Mouse (Mus musculus) forebrain, embryonic 12.5 days (tissue): ENCODE results near the gene Rspo3. TPM values are rescaled to one million over a fixed set of nuclear protein-coding genes. Genes with fewer than 3 reads are reported as not detected.

Source experiments
- ATAC-seq: fragments of 200-750 bp; cut with Nextera tagmentation; 2 replicates; pipeline ENCODE4 v1.8.0; 2017; ENCODE audit warnings: moderate TSS enrichment; ENCODE audit not compliant: low FRiP score
- H3K27ac ChIP-seq: fragments of 300-500 bp; sonication (generic); 2 replicates; pipeline ENCODE4 v1.5.1; 2016; ENCODE audit warnings: mild to moderate bottlenecking
- H3K27me3 ChIP-seq: fragments of 300-500 bp; sonication (generic); 2 replicates; pipeline ENCODE4 v1.6.1; 2016; ENCODE audit warnings: mild to moderate bottlenecking
- H3K36me3 ChIP-seq: fragments of 300-500 bp; sonication (generic); replicated peaks from 2 replicates; pipeline ENCODE4 v1.6.1; 2016; ENCODE audit warnings: mild to moderate bottlenecking
- H3K4me1 ChIP-seq: fragments of 300-500 bp; sonication (generic); 2 replicates; pipeline ENCODE4 v1.6.1; 2016
- H3K4me2 ChIP-seq: fragments of 300-500 bp; sonication (generic); 2 replicates; pipeline ENCODE4 v1.6.1; 2016; ENCODE audit warnings: mild to moderate bottlenecking, moderate library complexity
- H3K4me3 ChIP-seq: fragments of 300-500 bp; sonication (generic); replicated peaks from 2 replicates; pipeline ENCODE4 v1.5.1; 2016; ENCODE audit warnings: mild to moderate bottlenecking
- H3K9ac ChIP-seq: fragments of 300-500 bp; sonication (generic); 2 replicates; pipeline ENCODE4 v1.6.1; 2016; ENCODE audit warnings: mild to moderate bottlenecking
- H3K9me3 ChIP-seq: fragments of 300-500 bp; sonication (generic); 2 replicates; pipeline ENCODE4 v1.6.1; 2016
- WGBS: fragments of 180-500 bp; shearing (Covaris S2); methylation state at CpG from one replicate; pipeline ENCODE4 v1.1.7; 2016; 5-methylcytosine and 5-hydroxymethylcytosine counted together
- polyA plus RNA-seq: library from polyadenylated mRNA; unstranded; fragments of >200 nt; fragmentation: Nextera tagmentation; extraction: Ambion mirVana; gene quantifications from 2 replicates; pipeline ENCODE4 v1.2.1, GENCODE M21; 2016

Gene Rspo3
- polyA plus RNA-seq, 1 experiment from 2014 or later, result 45.8 TPM

DNA sequence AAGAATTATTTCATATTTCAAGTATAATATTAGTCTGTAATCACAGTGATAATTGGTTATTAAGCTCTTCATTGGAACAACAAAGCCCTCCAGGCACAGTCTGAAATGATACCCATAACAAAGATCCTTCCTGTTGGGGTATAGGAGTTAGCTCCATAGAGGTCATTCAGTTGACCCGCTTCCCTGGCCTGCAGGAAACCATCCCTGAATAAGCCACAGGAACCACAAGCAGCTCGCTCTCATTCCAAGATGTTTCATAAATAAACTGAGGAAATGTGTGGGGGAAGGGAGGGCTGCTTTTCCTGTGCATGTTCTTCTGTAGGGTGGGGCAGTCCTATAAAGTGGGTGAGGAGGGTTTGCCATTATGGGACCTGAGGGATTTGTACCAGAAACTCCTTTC, 27.5 kb downstream of the Rspo3 start:
- H3K4me2 ChIP-seq, result no peak overlapping the region
- no peak overlapping the region for H3K4me3 ChIP-seq
- no peak for ATAC-seq
- no peaks in the 10 kb centered on the region for H3K9me3 ChIP-seq
- WGBS, result 72% methylated on average over 2 of the region's 2 CpGs
- no peak overlapping the region for H3K27ac ChIP-seq
- H3K4me1 ChIP-seq, result no peaks in the 10 kb centered on the region
- H3K9ac ChIP-seq, result no peak overlapping the region
- H3K27me3 ChIP-seq, result no peaks in the 10 kb centered on the region
- H3K36me3 ChIP-seq, result no peaks in the 10 kb centered on the region

DNA sequence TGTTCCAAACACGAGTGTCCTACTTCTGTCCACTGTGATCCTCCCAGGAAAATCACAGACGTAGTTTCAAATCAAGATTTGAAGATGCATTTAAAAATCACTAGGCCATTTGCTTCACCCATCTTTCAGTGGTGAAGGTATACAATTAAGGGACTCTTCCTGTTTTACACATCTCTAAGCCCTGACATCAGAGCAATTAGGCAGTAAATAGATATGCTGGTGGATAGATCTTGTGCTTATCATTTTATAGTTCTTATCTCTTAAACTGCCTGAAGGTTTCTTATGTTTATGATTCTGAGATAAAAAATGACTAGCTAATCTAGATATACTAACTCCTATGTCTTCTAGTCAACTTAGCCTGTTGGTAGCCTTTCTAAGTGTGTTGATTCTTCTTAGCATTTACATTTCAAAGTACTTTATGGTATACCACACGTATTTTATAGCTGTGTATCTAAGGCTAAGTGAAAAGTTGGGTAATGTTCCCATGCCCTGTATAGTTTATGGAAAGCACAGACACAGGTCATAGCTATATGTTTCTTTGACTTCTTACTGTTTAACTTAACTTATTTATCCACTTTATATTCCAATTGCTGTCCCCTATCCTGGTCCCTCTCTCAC, 38.4 kb downstream of the Rspo3 start:
- Histone ChIP-seq H3K27ac (no peak overlapping the region), H3K4me2 (no peak overlapping the region), H3K4me1 (no peaks in the 10 kb centered on the region), H3K9me3 (no peaks in the 10 kb centered on the region), H3K36me3 (no peaks in the 10 kb centered on the region), H3K9ac (no peak overlapping the region), H3K4me3 (no peak overlapping the region), H3K27me3 (no peaks in the 10 kb centered on the region)
- WGBS, result 76% methylated on average over 3 of the region's 3 CpGs
- no peak for ATAC-seq

DNA sequence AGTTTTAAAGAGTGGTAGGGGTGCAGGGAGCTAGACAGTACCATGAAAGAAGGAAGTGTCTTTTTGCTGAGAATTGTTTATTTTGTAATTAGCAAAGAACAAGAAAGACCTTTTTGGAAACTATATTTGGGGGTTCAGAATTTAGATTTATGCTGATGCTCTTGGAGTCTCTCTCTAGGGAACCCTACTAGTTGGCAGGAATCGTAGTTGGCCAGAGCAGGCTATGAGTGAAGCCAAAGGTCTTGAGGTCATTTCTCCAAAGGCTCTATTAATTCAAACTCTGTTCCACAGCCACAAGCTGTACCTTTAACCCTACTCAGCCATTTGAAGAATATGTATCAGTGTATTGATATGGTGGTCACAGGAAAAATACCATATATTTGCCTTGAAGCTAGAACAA, 41.7 kb downstream of the Rspo3 start:
- 85% methylated on average over 1 of the region's 1 CpGs for WGBS
- no peaks in the 10 kb centered on the region for H3K9me3 ChIP-seq
- H3K27ac ChIP-seq, result no peak overlapping the region
- no peaks in the 10 kb centered on the region for H3K36me3 ChIP-seq
- H3K4me1 ChIP-seq, result no peaks in the 10 kb centered on the region
- H3K4me3 ChIP-seq, result no peak overlapping the region
- no peaks in the 10 kb centered on the region for H3K27me3 ChIP-seq
- no peak overlapping the region for H3K4me2 ChIP-seq
- H3K9ac ChIP-seq, result no peak overlapping the region
- ATAC-seq, result no peak

DNA sequence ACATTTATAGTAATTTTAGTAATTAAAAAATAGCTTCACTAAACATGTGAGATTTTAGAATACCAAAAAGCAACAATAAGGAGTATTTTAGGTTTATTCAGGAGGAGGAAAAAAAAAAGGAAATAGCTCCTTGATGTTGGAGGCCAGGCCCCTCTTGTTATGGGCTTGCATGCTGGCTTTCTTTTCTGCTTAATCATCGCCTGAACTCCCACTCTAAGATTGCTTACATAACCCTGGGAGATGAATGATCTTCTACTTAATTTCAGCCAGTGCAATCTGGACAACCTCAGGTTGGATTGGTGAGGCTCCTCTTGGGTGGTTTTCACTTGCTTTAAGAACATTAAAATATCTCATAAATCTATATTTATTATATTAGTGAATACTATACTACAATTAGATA, 54.7 kb downstream of the Rspo3 start:
- no peaks in the 10 kb centered on the region for H3K9me3 ChIP-seq
- no peaks in the 10 kb centered on the region for H3K36me3 ChIP-seq
- no peak overlapping the region for H3K27ac ChIP-seq
- no peaks in the 10 kb centered on the region for H3K27me3 ChIP-seq
- H3K4me2 ChIP-seq, result no peak overlapping the region
- no peak for ATAC-seq
- 71% methylated on average over 1 of the region's 1 CpGs for WGBS
- H3K9ac ChIP-seq, result no peak overlapping the region
- no peaks in the 10 kb centered on the region for H3K4me1 ChIP-seq
- H3K4me3 ChIP-seq, result no peak overlapping the region

DNA sequence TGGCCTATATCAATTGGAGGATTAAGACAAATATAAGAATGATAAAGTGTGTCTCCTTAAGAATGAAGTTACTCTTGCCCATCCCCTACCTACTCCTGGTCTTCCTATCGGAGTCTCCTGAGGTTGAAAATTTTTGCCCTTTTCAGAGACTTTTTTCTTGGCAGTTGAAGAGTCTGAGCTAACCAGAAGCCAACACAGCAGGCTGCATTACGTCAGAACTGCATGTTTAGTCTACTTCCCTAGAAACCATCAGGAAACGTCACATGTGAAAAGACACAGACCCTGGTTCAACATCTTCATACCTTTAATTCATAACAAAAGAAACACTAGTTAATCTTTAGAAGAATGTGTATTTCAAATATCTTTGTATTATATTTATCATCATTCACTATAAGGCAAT, 56.3 kb downstream of the Rspo3 start:
- no peaks in the 10 kb centered on the region for H3K4me1 ChIP-seq
- H3K36me3 ChIP-seq, result no peaks in the 10 kb centered on the region
- no peak overlapping the region for H3K4me3 ChIP-seq
- no peak for ATAC-seq
- H3K27ac ChIP-seq, result no peak overlapping the region
- no peak overlapping the region for H3K9ac ChIP-seq
- H3K27me3 ChIP-seq, result no peaks in the 10 kb centered on the region
- WGBS, result 79% methylated on average over 3 of the region's 3 CpGs
- no peak overlapping the region for H3K4me2 ChIP-seq
- H3K9me3 ChIP-seq, result no peaks in the 10 kb centered on the region

DNA sequence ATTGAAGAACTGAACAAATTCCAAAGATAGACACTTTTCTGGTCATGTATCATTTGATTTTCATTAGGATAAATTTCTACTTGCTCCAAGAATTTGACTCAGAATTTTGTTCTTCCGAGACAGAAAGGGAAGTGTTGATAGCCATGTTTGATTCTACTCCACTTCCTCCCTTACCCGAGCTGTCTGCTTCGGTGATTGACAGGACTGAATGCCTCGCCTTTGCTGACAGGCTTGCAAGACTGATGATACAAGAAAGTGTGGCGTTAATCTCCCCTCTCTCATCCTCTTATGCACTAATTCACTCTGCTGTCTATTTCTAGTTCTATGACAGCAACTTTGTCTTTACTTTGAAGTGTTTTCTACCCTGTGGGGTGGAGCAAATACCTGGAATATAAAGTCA, 65.2 kb downstream of the Rspo3 start:
- ATAC-seq, result no peak
- 60% methylated on average over 5 of the region's 5 CpGs for WGBS
- H3K4me1 ChIP-seq, result no peaks in the 10 kb centered on the region

DNA sequence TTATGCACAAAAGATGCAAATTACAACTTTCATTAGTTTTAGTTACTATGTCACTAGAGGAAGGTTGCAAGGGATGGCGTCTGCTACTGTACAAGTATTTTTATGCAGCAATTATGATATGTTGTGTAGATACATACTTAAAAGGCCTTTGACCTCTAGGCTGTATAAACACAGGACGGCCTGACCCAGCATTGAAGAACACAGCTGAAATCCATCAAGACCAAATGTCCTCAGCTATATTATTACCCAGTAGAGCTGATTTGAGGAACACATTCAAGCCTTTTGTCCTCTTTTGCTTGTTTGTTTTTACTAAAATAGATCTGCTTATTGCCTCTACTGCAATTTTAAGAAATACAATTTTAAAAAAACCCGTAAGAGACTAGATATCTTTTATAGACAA, 75.6 kb downstream of the Rspo3 start:
- H3K9me3 ChIP-seq, result no peaks in the 10 kb centered on the region
- H3K36me3 ChIP-seq, result no peaks in the 10 kb centered on the region
- no peaks in the 10 kb centered on the region for H3K27me3 ChIP-seq
- no peak overlapping the region for H3K27ac ChIP-seq
- H3K4me1 ChIP-seq, result no peaks in the 10 kb centered on the region
- H3K4me2 ChIP-seq, result no peak overlapping the region
- no peak for ATAC-seq
- no peak overlapping the region for H3K4me3 ChIP-seq
- H3K9ac ChIP-seq, result no peak overlapping the region
- WGBS, result 80% methylated on average over 3 of the region's 3 CpGs

More for the DNA sequence above, 65.2 kb downstream of the Rspo3 start:
- Histone ChIP-seq H3K4me3 (no peak overlapping the region), H3K9me3 (no peaks in the 10 kb centered on the region), H3K4me2 (no peak overlapping the region), H3K36me3 (no peaks in the 10 kb centered on the region), H3K27me3 (no peaks in the 10 kb centered on the region), H3K27ac (no peak overlapping the region), H3K9ac (no peak overlapping the region)

DNA sequence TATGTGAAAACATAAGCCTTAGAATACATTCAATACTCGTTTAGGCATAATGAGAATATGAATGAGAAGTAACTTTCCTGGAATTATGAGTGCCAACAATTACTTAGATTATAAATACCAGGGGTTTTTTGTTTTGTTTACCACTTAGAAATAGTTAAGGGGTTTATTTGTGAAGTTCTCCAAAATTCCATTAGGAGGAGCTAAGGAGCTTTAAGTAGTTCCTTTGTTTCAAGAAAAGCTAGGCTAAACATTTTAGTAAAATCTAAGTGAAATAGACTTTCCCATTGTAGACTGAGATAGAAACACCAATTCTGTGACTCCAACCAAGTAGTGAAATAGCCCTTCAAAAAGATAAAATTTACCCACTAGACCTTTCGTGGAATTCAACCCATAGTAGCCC, 76.0 kb downstream of the Rspo3 start:
- Histone ChIP-seq H3K9ac (no peak overlapping the region), H3K4me3 (no peak overlapping the region), H3K9me3 (no peaks in the 10 kb centered on the region), H3K4me1 (no peaks in the 10 kb centered on the region), H3K27ac (no peak overlapping the region), H3K27me3 (no peaks in the 10 kb centered on the region), H3K36me3 (no peaks in the 10 kb centered on the region), H3K4me2 (no peak overlapping the region)
- no peak for ATAC-seq
- WGBS, result 57% methylated on average over 2 of the region's 2 CpGs

DNA sequence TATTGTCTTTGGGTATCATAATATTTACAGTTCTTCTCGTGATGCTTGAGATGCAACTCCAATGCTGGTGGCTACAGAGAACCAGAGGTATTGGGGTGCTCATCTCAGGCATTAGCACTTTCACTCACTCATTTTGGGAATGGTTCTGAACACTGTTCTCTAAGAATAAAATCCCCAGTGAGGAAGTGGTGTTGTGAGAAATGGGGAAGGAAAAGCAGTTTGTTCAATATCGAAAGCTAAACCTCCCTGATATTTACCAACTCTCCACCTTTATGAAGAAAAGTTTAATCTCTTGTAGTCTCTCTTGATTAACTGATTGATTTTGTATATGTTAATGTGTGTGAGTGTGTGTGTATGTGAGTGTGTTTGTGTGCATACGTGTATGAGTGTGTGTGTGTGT, 90.6 kb downstream of the Rspo3 start:
- Histone ChIP-seq H3K4me3 (no peak overlapping the region), H3K27me3 (no peaks in the 10 kb centered on the region), H3K4me2 (no peak overlapping the region), H3K9ac (no peak overlapping the region), H3K9me3 (no peaks in the 10 kb centered on the region), H3K4me1 (no peaks in the 10 kb centered on the region), H3K27ac (no peak overlapping the region), H3K36me3 (no peaks in the 10 kb centered on the region; the same call in 1 of the 2 replicates)
- WGBS, result 87% methylated on average over 3 of the region's 3 CpGs
- ATAC-seq, result no peak

DNA sequence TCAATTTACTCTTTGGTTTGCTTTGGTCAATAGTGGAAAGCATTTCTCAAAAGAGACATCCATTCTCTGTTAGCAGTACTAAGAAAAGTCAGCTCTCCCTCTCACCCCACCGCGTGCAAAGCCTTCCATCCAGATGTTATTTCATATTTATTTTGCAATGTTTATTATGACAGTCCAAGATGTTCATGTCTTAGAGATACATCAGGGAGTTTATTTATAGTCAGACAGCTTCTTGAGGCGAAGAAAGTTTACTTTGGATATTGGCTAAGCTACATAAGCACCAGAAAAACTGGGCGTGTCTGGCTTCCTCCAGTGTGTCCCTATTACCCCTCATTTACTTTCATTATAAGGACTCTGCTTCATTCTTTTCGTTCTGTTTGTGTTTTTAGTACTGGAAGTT, 94.4 kb downstream of the Rspo3 start:
- Histone ChIP-seq H3K27me3 (no peaks in the 10 kb centered on the region), H3K27ac (no peak overlapping the region), H3K9me3 (no peaks in the 10 kb centered on the region), H3K4me2 (no peak overlapping the region), H3K4me3 (no peak overlapping the region), H3K36me3 (no peaks in the 10 kb centered on the region), H3K9ac (no peak overlapping the region), H3K4me1 (no peaks in the 10 kb centered on the region)
- no peak for ATAC-seq
- 84% methylated on average over 5 of the region's 5 CpGs for WGBS

DNA sequence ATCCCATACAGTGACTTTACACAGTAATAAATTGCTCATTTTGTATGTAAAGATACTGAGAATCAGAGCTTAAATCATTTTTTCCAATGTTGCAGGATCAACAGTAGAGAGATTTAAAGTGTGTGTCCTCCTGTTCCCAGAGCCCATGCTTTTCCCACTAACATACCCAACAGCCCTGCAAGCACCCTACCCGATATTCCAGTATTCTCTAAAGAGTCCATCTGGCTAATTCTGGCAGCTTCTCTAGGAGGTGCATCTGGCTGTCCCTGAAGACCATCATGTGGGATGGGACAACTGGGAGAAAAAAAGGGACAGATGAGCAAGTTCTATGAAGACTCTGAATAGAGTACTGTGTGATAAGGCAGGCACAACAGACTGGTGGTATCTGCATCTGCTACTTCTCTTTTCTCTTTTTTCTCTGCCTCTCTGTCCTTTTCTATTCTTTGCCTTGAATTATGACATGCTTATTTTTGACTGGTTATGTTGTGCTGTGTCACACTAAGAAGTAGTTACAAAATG, 102.7 kb downstream of the Rspo3 start:
- ATAC-seq, result no peak
- no peak overlapping the region for H3K27ac ChIP-seq
- no peaks in the 10 kb centered on the region for H3K36me3 ChIP-seq
- H3K9me3 ChIP-seq, result no peaks in the 10 kb centered on the region
- H3K4me2 ChIP-seq, result no peak overlapping the region
- no peaks in the 10 kb centered on the region for H3K4me1 ChIP-seq
- no peaks in the 10 kb centered on the region for H3K27me3 ChIP-seq
- H3K9ac ChIP-seq, result no peak overlapping the region
- no peak overlapping the region for H3K4me3 ChIP-seq
- 80% methylated on average over 1 of the region's 1 CpGs for WGBS

DNA sequence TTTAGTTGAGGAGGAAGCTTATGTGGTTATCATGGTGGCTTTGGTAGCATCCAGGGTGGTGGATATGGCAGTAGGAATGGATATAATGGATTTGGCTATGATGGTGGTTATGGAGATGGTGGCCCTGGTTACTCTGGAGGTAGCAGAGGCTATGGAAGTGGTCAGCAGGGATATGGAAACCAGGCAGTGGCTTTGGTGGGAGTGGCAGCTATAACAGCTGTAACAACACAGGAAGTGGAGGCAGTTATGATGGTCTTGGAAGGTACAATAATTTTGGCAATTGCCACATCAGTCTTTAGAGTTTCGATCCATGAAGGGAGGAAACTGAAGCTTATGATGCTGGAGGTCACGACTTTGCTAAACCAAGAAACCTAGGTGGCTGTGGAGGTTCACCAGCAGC, 109.0 kb downstream of the Rspo3 start:
- Histone ChIP-seq H3K36me3 (no peaks in the 10 kb centered on the region), H3K4me2 (no peak overlapping the region), H3K27me3 (no peaks in the 10 kb centered on the region), H3K27ac (no peak overlapping the region), H3K4me3 (no peak overlapping the region), H3K9me3 (no peaks in the 10 kb centered on the region), H3K9ac (no peak overlapping the region), H3K4me1 (no peaks in the 10 kb centered on the region)
- no peak for ATAC-seq
- WGBS, result 82% methylated on average over 2 of the region's 2 CpGs

DNA sequence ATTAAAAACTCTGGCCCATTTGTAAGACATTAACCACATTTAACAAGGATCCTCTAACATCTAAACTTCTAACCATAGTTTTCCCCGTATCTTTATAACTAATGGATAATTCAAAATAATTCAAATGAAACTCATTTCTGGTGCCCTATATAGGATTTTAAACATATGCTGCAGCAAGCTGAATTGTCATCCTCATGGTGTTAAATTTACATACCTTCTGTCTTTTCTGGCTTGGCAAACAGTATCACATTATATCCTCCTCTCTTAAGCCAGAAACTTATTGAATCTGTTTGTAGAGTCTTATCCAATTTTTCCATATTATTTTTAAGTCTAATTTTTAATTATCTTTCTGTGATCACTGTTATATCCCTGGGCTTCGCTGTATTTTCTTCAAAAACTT, 111.1 kb downstream of the Rspo3 start:
- Histone ChIP-seq H3K4me3 (no peak overlapping the region), H3K4me2 (no peak overlapping the region), H3K27ac (no peak overlapping the region), H3K36me3 (no peaks in the 10 kb centered on the region), H3K9ac (no peak overlapping the region), H3K9me3 (no peaks in the 10 kb centered on the region), H3K4me1 (no peaks in the 10 kb centered on the region), H3K27me3 (no peaks in the 10 kb centered on the region)
- 92% methylated on average over 2 of the region's 2 CpGs for WGBS
- ATAC-seq, result no peak
